Mouse (Mus musculus): ENCODE results near the gene Gm28036.
"Not testable (repeated sequence)": the region's sequence is repeated elsewhere in the genome, so short reads cannot be mapped to it uniquely, and the experiment has no call there.

Gm28036 gene

DNA sequence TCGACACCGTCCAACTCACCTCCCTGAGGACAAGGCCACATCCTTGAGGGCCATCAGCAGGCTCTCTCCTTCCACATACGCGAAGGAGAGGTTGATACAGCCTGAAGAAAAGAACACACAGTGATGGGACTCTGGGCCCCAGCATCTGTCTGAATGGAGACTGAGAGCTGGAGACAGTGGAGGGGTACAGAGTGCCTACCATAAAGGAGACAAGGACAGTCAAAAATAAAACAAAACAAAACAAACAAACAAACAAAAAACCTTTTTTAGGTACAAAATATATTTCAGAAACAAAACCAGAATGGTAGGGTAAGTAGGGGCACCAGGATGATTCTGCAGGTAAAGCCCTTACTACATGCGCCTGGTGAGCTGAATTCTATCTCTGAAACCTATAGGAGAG is at the start of gene Gm28036:
Gene Gm28036, minus strand, starts transcription at position 101 of the 400 bp plus-strand sequence.
- DNase-seq (ENCODE audit: low read depth, low spot score) = no peak

DNA sequence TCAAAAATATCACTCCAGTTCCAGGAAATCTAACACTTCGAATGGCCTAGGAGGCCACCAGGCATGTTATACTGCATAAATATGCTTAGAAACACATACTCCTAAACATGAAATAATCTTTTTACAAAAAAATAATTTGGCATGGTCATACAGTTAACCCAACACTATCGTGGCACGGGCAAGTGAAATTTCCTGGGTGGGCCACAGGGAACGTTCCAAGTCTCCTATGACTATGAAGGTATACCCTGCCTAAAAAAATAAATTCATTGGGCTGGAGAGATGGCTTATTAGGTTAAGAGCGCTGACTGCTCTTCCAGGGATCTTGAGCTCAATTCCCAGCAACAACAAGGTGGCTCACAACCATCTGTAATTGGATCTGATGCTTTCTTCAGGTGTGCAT is 39.7 kb upstream of the Gm28036 start:
- no peak for DNase-seq (ENCODE audit: low read depth, low spot score)

DNA sequence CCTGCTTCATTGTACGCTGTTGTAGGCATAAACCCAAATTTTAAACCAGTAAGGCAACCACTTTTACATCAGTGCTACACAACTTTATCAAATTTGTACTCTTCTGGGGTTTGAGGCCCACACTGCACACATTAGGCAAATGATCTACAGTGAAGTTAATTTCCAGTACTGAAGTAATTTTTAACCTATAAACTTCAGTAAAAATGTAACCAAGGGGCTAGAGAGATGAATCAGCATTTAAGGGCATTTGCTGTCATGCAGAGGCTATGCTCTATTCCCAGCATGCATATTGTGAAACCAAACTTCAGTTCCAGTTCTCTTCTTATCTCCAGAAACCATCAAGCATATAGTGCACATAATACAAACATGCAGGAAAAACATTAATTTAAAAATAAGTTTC is 38.6 kb upstream of the Gm28036 start:
- no peak for DNase-seq (ENCODE audit: low read depth, low spot score)

DNA sequence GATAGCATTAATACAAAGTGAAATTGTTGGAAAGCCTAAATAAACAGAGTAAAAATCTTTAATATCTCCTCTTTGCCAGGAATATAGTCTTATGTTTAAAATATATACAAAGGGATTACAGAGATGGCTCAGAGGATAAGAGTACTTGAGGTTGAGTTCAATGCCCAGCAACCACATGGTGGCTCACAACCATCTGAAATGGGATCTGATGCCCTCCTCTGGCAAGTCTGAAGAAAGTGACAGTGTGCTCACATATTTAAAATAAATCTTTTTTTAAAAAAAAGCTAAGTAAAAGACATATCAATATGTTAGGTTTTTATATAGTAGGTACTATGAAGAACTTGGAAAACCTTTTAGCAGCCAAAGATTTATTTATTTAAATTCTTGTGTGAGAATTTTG is 24.6 kb upstream of the Gm28036 start:
- DNase-seq (ENCODE audit: low read depth, low spot score) = no peak

DNA sequence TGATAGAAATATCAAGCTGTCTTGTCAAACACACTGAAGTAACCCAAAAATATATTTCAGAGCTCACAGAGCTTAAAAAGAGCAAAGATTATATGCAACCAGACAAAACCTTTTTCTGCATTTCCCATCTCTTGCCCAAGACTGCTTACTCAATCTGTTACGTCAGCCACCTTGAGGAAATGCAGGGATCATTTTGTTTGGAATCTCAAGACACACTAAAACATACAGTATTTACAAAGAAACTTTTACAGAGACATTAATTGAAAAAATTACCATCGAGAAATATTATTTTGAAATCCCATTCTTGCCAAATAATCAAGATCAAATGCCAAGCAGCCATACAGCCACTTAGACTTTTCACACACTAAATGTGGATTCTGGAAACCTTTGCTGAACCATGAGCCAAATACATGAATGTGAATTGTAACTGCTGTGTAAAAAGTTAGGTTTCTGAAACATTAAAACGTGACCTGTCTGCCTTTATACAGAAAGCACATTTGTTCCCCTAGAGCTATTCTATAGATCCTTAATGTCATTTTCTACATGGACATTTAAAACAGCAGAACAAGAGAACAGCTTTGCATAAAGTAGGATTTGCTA is 20.5 kb upstream of the Gm28036 start:
- no peak for DNase-seq (ENCODE audit: low read depth, low spot score)

DNA sequence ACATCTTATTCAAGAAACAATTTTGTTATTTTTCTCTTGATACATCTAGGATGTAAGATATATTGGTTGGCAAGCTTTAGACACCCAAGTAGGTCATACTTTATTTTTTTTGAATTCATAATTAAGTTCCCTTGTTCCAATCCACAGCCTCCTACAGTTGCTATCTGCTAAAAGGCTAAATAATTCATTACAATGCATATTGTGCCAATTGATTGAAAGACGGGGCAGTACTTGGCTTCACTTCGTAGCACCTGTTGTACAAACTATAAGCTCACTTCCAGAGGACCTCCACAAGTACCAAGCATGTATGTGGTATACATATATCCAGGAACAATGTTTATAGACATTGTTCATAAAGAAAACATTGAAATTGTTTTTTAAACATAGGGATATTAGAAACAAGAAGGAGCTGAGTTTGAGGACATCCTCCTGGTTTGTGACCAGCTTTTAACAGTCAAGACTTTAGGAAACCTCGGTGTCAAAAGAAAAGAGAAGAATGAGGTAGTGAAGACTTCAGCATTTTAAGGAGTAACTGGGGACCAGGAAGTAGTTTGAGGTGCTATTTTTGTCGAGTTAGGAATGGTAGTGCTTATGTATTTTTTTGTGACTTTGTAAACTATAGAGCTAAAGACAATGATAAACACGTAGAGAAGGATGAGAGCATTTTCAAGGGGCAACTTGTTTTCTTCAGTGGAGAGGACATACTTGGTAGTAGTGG is 19.5 kb upstream of the Gm28036 start:
- peak; percentile 37 for DNase-seq (ENCODE audit: low read depth, low spot score)

DNA sequence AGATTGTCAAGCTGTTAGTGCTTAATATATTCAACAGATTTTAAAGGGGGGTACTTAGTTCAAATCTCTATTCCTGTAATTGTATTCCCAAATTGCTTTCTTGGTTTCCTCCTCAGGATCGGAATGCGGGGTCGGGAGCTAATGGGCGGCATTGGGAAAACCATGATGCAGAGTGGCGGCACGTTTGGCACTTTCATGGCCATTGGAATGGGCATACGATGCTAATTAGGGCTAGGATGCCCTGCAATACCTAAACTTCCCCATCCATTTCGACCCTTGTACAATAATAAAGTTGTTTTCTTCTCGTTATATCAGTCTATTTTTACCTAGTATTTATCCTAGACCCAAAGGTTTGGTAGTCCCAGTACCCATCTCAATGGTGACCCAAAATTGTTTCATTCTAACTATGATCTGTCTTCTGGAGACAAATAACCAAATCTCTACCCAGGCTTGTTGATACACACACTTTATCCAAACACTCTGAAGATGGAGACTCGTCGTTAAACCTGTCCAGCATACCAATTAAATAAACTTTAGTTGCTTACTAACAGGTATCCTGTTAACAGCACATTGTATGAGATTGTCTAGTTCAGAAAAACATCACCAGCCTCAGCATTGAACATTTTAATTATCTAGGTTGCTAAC is 18.7 kb upstream of the Gm28036 start:
- peak; percentile 52 for DNase-seq (ENCODE audit: low read depth, low spot score)

DNA sequence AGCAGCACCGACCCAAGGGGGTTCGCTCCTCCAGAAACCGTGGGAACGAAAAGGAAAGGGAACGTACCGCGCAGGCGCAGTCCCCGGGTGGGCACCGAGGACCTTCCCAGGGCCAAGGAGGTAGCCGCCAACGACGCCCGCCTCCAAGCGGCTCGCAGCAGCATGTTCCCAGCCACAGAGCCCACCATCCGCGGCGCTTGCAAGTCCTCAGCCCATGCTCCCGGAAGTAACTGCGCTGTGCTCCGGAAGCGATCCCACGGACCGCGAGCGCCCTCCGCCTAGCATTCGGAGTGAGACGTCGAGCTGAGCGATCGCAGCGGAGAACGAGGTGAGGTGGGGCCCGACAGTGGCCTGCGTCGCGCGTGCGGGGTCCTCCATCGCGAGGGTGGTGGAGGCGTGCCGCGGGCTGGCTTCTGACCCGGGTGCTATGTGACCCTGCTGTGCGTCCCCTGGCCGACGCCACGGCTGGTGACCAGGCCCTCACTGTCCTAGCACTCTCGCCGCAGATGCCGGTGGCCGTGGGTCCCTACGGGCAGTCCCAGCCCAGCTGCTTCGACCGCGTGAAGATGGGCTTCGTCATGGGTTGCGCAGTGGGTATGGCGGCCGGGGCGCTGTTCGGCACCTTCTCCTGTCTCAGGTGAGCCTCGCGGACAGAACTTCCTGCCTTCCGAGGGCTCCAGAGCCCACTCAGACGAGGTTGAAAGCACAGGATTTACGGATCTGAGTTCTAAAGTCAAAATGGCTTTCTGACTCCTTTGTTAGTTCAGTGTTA is 17.2 kb upstream of the Gm28036 start, which contains the start of the genes Romo1 and Nfs1:
Gene Romo1, plus strand, starts transcription at position 87 of the 772 bp plus-strand sequence.
Gene Nfs1, minus strand, starts transcription at position 234 of the 772 bp plus-strand sequence.
- peak; percentile 95 for DNase-seq (ENCODE audit: low read depth, low spot score)

DNA sequence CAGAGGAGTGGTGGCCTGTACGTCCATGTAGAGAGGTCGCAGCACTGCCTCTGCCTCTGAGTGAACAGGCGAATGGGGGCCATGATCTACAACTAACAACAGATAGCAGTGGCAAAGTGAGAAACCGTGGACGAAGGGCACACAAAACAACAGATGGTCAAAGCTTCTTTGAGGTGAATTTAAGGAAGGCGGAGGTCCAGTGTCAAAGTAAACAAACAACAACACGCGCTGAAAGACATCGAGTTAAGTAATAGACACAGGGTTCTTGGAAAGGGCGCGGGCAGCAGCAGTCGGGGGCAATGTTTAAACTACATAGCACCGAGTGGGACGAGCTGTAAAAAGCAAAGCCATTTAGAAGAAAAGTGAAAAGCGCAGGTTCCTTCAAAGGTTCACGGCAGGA is 16.5 kb upstream of the Gm28036 start:
- no peak for DNase-seq (ENCODE audit: low read depth, low spot score)

DNA sequence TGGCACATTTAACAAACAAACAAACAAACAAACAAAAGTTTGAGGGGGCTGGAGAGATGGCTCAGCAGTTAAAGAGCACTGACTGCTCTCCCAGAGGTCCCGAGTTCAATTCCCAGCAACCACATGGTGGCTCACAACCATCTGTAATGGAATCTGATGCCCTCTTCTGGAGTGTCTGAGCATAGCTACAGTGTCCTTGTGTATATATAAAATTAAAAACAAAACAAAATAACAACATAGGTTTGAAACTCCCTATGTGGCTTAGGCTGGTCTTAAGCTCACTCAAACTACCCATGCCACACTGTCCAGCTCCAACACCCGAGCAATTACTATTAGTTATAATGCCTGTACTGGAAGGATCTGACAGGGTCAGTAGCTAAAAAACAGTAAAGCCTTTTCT is 15.9 kb upstream of the Gm28036 start:
- peak; percentile 50 for DNase-seq (ENCODE audit: low read depth, low spot score)

DNA sequence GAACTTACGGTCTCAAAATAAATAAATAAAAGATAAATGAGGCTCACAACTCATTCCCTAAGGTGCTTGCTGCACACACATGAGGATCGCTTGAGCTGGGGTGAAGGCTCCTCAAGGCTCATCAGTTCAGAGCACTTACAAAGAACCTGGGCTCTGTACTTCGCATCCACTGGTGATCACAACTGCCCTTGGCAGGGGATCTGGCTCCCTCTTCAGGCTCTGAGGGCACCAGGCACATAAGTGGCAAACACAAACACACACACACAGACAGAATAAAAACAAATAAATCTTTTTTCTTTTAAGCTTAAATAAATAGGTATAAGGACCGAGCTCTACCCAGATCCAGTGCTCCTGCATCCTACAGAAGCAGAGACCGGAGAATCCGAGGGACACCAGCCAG is 8.8 kb upstream of the Gm28036 start:
- DNase-seq (ENCODE audit: low read depth, low spot score) = peak; percentile 43

DNA sequence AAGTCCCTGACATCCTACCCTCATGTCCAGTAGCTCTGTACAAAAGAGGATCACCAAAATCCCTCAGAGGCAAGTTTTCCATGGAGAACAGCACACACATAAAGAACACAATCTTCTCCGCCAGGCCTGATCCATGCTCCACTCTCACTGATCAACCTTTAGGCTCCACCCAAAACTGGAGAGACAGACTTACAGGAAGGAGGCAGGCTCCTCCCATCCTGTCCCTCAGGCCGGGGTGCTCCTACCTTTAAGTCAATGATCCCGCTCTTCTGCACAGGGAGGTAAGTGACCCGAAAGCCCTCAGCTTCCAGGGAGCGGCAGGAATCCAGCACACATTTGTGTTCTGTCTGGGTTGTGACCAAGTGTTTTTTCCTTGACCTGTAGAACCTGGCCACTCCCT is 7.3 kb upstream of the Gm28036 start:
- no peak for DNase-seq (ENCODE audit: low read depth, low spot score)

DNA sequence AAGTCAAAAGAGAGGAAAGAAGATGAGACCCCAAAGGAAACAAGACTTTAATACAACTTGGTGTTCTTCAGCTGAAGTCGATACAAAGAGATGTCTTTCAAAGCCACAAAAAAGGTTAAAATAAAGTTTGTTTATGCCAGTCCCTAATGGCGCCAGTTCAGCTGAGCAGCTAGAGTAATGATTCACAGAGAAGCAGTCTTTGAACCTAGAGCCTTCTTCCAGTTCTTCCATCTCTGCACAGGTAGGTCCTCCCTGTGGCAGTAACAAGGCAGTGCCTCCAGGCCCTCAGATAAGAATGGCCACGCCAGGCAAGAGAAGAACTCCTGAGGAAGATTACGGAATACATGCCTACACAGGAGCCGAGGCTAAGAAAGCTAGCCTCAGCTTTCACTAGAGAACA is 3.2 kb downstream of the Gm28036 start:
- no peak for DNase-seq (ENCODE audit: low read depth, low spot score)

DNA sequence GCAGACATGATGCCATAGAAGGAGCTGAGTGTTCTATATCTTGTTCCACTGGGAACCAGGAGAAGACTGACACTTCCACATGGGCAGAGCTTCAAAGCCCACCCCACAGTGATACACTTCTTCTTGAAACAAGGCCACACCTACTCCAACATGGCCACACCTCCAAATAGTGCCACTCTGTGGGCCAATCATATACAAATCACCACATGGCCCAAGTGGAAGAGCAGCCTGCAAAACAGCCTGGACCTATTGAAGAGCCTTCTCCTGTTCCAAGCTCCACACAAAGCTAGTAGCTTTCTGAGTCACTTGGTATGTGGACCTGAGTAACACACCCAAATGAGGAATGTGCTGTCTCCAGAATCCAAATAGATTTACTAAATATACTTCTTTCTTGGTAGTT is 7.3 kb downstream of the Gm28036 start:
- DNase-seq (ENCODE audit: low read depth, low spot score) = no peak

DNA sequence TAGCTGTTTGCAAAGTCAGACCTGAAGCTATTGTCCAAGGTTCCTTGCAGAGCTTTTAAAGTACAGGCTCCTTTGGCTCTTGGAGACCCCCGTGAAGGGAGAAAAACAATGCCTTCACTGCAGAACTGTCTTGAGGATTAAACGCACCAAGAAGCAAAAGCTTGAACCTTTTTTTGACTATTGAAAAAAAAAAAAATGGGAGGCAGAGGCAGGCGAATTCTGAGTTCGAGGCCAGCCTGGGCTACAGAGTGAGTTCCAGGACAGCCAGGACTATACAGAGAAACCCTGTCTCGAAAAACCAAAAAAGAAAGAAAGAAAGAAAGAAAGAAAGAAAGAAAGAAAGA is 14.8 kb downstream of the Gm28036 start:
- DNase-seq (ENCODE audit: low read depth, low spot score) = not testable (repeated sequence)

DNA sequence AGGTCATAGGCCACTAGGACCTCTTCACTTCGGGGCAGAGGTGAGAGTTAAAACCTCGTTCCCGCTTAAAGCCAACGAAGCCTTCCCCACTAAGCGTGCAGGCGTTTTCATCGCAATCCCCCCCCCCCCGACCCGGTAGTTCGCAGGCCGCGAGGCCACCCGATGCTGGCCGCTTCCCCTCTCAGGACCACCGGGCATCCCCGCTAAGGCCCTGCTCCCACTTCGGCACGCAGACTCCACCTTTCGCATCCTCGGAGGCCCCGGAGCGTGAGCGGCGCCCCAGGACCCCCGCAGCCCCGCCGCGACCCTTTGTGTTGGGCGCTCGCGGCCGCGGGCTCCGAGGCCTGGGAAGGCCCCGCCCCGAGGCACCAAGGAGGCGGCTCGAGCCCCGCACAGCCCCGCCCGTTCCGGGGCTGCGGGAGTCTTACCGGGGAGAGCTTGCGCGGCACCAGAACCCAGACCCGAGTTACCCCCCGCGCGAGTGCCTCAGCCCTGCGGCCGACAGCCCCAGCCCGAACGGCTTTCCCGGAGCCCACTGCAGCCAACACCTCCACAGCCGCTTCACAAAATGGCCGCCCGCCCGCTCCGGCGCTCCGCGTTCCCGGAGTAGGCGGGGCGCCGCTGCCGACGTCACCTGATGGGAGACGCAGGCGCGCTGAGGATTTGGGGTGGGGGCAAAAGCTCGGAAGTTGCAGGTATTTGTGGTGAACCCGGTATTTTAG is 15.4 kb downstream of the Gm28036 start, which contains the start of the genes Cpne1 and Rbm12:
Gene Cpne1, minus strand, starts transcription at position 608 of the 722 bp plus-strand sequence.
Gene Rbm12, minus strand, starts transcription at position 621 of the 722 bp plus-strand sequence.
- peak; percentile 95 for DNase-seq (ENCODE audit: low read depth, low spot score)

DNA sequence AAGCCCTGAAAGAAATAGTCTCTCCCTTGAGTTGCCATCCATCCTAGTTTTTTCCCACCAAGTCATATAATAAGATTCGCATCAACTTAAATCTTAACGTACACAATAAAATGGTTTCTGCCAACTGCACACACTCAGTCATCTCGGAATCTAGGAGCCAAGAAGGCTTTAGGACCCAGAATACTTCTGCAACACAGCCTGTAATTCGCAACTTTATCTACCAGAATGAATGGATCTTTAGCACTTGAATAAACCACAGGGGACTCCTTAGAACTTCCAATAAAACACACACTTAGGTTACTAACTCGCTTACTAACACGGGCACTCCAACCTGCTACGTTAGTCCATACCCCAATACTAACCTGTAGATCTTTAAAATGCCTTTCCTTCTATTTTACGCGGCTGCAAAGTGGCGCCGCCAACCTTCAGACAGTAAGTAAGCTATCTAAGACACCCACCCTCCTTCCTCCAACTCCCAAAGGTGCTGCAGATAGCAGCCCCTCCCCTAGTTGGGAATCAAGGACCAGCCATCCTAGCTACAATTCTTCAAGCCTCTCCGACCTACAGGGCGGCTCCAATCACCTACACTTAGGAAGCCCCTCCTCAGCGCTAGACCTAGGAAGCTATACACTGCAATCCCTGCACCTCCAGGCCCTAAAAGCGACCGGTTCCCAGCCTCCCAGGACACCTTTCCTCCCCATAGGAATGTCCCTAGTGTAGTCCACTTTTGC is 16.1 kb downstream of the Gm28036 start:
- DNase-seq (ENCODE audit: low read depth, low spot score) = peak; percentile 65

DNA sequence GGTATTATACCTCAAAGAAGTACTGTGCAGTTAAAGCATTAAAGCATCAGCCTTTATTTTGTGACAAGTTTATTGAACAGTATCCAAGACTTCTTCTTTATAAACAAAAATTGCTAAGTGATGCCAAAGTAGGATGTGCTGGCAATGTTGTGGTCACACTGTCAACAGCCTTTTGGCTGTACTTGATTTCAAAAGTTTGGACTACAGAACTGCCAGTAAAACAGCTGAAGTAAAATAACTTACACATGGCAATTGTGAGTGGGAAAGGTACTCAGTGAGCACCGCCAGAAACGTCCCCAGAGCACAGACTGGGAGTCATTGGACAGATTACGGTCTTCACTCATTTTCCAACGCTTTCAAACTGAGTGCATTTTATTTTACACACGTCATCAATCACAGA is 35.0 kb downstream of the Gm28036 start:
- DNase-seq (ENCODE audit: low read depth, low spot score) = no peak

DNA sequence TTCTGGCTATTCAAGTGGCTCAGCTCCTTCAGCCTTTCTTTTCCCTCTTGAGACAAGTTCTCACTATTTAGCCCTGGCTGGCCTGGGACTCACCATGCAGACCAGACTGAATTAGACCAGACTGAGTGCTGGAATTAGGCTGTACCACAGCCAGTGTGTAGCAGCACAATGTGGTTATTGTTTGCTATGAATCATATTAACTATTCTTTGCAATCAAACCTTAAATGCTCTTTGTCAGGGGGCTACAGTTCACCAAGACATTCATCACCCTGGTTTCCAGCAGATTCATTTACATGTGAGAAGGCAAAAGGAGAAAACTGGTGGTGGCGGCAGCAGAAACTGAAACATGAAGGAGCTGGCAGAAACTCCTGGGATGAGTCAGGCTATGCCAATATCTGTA is 37.1 kb downstream of the Gm28036 start:
- DNase-seq (ENCODE audit: low read depth, low spot score) = no peak

DNA sequence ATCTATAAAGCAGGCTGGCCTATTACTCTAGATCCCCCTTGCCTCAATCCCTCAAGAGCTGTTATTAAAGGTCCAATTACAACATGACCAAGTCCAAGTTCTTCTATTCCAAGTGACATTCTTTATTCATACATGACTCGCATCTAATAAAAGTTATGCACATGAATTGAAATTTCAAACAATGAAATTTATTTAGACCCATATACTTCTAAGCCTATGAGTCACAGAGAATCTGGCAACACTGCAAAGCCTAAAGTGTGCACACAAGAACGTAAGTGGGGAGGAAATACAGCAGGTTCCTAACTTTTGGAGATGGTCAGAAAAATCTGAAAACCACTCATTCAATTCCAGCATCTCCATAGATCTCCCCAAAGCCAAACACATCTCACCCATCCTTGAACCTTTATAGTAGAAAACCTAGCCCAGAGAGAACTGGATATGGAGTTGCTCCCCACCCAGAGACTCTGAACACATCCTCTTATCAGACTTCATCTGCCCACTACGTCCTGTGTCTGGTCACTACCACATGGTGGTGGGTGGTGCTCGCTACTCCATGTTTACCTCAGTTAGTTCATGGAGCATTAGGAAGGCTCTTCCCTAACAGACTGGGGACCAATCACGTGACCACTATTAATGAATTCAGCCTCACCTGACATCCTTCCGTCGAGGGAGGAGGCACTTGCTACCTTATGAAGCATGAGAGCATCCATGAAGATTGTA is 39.3 kb downstream of the Gm28036 start:
- DNase-seq (ENCODE audit: low read depth, low spot score) = no peak

Measured in A20 (cell line).